Mouse (Mus musculus): ENCODE measurements at regions not wholly inside any gene's neighbourhood (a gene's known extent, or its start where the extent isn't known, plus 50 kb on each side); places are given as distances from the start of the nearest gene placed in this dataset.

DNA sequence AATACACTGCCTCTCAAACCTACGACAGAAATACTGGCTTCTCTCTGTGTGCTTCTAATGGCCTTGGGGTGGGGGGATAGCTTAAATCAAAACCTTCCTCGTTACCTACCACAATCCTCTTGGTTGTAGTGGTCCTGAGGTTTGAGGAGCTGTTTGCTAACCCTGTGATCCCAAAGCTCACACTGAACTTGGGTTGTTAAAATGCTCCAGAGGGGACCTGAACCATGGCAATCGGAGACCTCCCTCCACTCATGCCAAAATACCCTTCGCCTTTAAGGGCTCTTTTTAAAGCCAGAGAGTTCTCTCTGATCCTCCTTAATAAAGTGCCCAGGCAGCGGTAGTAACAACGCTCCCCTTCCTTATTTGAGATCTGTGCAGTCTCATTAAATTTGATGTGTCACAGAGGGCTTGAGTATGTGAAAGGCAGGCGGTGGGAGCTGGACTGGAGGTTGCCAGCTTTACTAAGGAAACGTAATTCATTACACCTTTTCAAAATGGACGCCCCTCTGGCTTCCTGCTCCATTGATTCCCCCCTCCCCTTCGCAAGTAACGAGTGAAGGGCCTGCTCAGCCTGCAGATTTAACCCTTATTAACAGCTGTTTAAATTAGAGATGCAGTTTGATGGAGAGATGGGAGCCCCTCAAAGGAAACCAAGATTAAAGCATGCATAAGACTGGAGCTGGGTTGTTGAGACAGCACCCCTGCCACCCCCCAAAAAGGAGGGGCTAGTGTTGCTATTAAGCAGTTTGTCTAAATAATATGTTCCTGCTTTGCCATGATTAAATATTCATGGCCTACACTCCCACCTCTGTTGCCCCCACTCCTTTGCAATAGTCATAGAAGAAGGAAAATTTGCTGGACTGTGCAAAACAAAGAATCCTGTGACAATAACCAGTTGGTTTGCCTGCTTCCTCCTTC is 289.4 kb downstream of the Sorl1 start:
- Histone ChIP-seq H3K36me3 (replicated peaks; ENCODE audit: control insufficient read depth, insufficient read depth, low read depth) (no peaks in the 10 kb centered on the region), H3K27me3 (ENCODE audit: control insufficient read depth, insufficient read depth, low read length) (no peaks in the 10 kb centered on the region), H3K4me3 (ENCODE audit: insufficient read depth in 1 of 2, low read depth in 2 of 2, low read length in 2 of 2) (no peak overlapping the region), H3K4me2 (ENCODE audit: low read depth) (no peak overlapping the region), H3K27ac (no peak overlapping the region), H3K4me1 (replicated peaks; ENCODE audit: control insufficient read depth in 2 of 2, insufficient read depth in 2 of 2, low read length in 1 of 2) (no peaks in the 10 kb centered on the region), H3K9me3 (ENCODE audit: control insufficient read depth, low read length) (no peaks in the 10 kb centered on the region), H3K9ac (replicated peaks) (no peak overlapping the region)
- TF ChIP-seq EP300 (IDR thresholded peaks at IDR 0.05; ENCODE audit: low read depth) (no peak), CTCF (IDR thresholded peaks at IDR 0.05; ENCODE audit: low read depth) (no peak)
- ATAC-seq (ENCODE audit: insufficient read depth) (no peak), DNase-seq (ENCODE audit: low read depth in 3 of 3, low spot score in 3 of 3) (no peak)
- 50% methylated on average over 11 of the region's 11 CpGs for WGBS (ENCODE audit: insufficient replicate concordance)

DNA sequence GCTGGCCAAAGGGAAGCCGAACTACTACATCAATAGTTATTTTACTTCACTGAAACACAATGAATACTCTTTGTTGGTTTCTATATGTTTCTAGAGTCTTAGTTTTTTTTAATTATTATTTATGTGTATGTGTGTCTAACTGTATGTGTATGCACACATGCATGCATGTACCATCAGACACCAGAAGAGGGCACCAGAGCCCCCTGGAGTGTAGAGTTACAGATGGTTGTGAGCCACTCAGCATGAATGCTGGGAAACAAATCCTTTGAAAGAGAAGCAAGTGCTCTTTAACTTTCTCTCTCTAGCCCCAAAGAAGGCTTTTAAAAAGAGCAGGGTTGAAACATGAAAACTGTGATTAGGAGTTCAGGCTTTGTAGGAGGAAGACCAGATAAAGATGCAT is 290.7 kb downstream of the Sorl1 start:
- DNase-seq (ENCODE audit: low read depth in 3 of 3, low spot score in 3 of 3): no peak
- no peak overlapping the region for H3K9ac ChIP-seq (replicated peaks)
- H3K9me3 ChIP-seq (ENCODE audit: control insufficient read depth, low read length): no peaks in the 10 kb centered on the region
- H3K27me3 ChIP-seq (ENCODE audit: control insufficient read depth, insufficient read depth, low read length): no peaks in the 10 kb centered on the region
- H3K4me2 ChIP-seq (ENCODE audit: low read depth): no peak overlapping the region
- ATAC-seq (ENCODE audit: insufficient read depth): no peak
- H3K36me3 ChIP-seq (replicated peaks; ENCODE audit: control insufficient read depth, insufficient read depth, low read depth): no peaks in the 10 kb centered on the region
- TF ChIP-seq CTCF (IDR thresholded peaks at IDR 0.05; ENCODE audit: low read depth): 0 out of 2 replicates have a peak, but pooled peaks have one; percentile 13
- TF ChIP-seq EP300 (IDR thresholded peaks at IDR 0.05; ENCODE audit: low read depth): no peak
- H3K4me1 ChIP-seq (replicated peaks; ENCODE audit: control insufficient read depth in 2 of 2, insufficient read depth in 2 of 2, low read length in 1 of 2): no peaks in the 10 kb centered on the region
- 61% methylated on average over 1 of the region's 1 CpGs for WGBS (ENCODE audit: insufficient replicate concordance)
- H3K4me3 ChIP-seq (ENCODE audit: insufficient read depth in 1 of 2, low read depth in 2 of 2, low read length in 2 of 2): no peak overlapping the region
- no peak overlapping the region for H3K27ac ChIP-seq

GRCm38 (mm10) chr9:41827356-41827755 is 296.7 kb downstream of the Sorl1 start:
- DNase-seq (ENCODE audit: low read depth in 3 of 3, low spot score in 3 of 3) (no peak), ATAC-seq (ENCODE audit: insufficient read depth) (no peak)
- Histone ChIP-seq H3K27ac (no peak overlapping the region), H3K36me3 (replicated peaks; ENCODE audit: control insufficient read depth, insufficient read depth, low read depth) (no peaks in the 10 kb centered on the region), H3K4me1 (replicated peaks; ENCODE audit: control insufficient read depth in 2 of 2, insufficient read depth in 2 of 2, low read length in 1 of 2) (no peaks in the 10 kb centered on the region), H3K27me3 (ENCODE audit: control insufficient read depth, insufficient read depth, low read length) (no peaks in the 10 kb centered on the region), H3K9ac (replicated peaks) (no peak overlapping the region), H3K9me3 (ENCODE audit: control insufficient read depth, low read length) (no peaks in the 10 kb centered on the region), H3K4me3 (ENCODE audit: insufficient read depth in 1 of 2, low read depth in 2 of 2, low read length in 2 of 2) (no peak overlapping the region), H3K4me2 (ENCODE audit: low read depth) (no peak overlapping the region)
- no peak for TF ChIP-seq EP300 (IDR thresholded peaks at IDR 0.05; ENCODE audit: low read depth)
- no peak for TF ChIP-seq CTCF (IDR thresholded peaks at IDR 0.05; ENCODE audit: low read depth)
- 52% methylated on average over 4 of the region's 4 CpGs for WGBS (ENCODE audit: insufficient replicate concordance)

- WGBS (ENCODE audit: insufficient replicate concordance): 40% methylated on average over 4 of the region's 4 CpGs
Measured at GRCm38 (mm10) chr9:41821401-41821800, 302.7 kb downstream of the Sorl1 start.

GRCm38 (mm10) chr9:41817740-41818461 is 306.2 kb downstream of the Sorl1 start:
- DNase-seq (ENCODE audit: low read depth in 3 of 3, low spot score in 3 of 3): no peak
- Histone ChIP-seq H3K9me3 (ENCODE audit: control insufficient read depth, low read length) (no peaks in the 10 kb centered on the region), H3K4me1 (replicated peaks; ENCODE audit: control insufficient read depth in 2 of 2, insufficient read depth in 2 of 2, low read length in 1 of 2) (no peaks in the 10 kb centered on the region), H3K36me3 (replicated peaks; ENCODE audit: control insufficient read depth, insufficient read depth, low read depth) (no peaks in the 10 kb centered on the region), H3K4me3 (ENCODE audit: insufficient read depth in 1 of 2, low read depth in 2 of 2, low read length in 2 of 2) (no peak overlapping the region), H3K9ac (replicated peaks) (no peak overlapping the region), H3K27me3 (ENCODE audit: control insufficient read depth, insufficient read depth, low read length) (no peaks in the 10 kb centered on the region), H3K27ac (no peak overlapping the region), H3K4me2 (ENCODE audit: low read depth) (no peak overlapping the region)
- no peak for ATAC-seq (ENCODE audit: insufficient read depth)
- WGBS (ENCODE audit: insufficient replicate concordance): 50% methylated on average over 11 of the region's 11 CpGs
- TF ChIP-seq CTCF (IDR thresholded peaks at IDR 0.05; ENCODE audit: low read depth): no peak
- no peak for TF ChIP-seq EP300 (IDR thresholded peaks at IDR 0.05; ENCODE audit: low read depth)

More at GRCm38 (mm10) chr9:41821401-41821800, 302.7 kb downstream of the Sorl1 start:
- H3K36me3 ChIP-seq (replicated peaks; ENCODE audit: control insufficient read depth, insufficient read depth, low read depth): no peaks in the 10 kb centered on the region
- no peak overlapping the region for H3K4me3 ChIP-seq (ENCODE audit: insufficient read depth in 1 of 2, low read depth in 2 of 2, low read length in 2 of 2)
- ATAC-seq (ENCODE audit: insufficient read depth): no peak
- no peak overlapping the region for H3K9ac ChIP-seq (replicated peaks)
- TF ChIP-seq EP300 (IDR thresholded peaks at IDR 0.05; ENCODE audit: low read depth) (no peak), CTCF (IDR thresholded peaks at IDR 0.05; ENCODE audit: low read depth) (no peak)
- no peak overlapping the region for H3K4me2 ChIP-seq (ENCODE audit: low read depth)
- H3K4me1 ChIP-seq (replicated peaks; ENCODE audit: control insufficient read depth in 2 of 2, insufficient read depth in 2 of 2, low read length in 1 of 2): no peaks in the 10 kb centered on the region
- no peak overlapping the region for H3K27ac ChIP-seq
- no peak for DNase-seq (ENCODE audit: low read depth in 3 of 3, low spot score in 3 of 3)
- no peaks in the 10 kb centered on the region for H3K27me3 ChIP-seq (ENCODE audit: control insufficient read depth, insufficient read depth, low read length)
- no peaks in the 10 kb centered on the region for H3K9me3 ChIP-seq (ENCODE audit: control insufficient read depth, low read length)

All from liver, embryonic 14.5 days (tissue).